Mouse (Mus musculus): Measurements from ENCODE around the gene Trpm5.

GRCm38 (mm10) chr7:143067469-143067868 lies 27.0 kb downstream of the Trpm5 start:
- no peak for TF ChIP-seq CHD2 (IDR thresholded peaks at IDR 0.05; ENCODE audit: low read depth, low read length)
- TF ChIP-seq MAFK (IDR thresholded peaks at IDR 0.05; ENCODE audit: insufficient read depth, low read depth, low read length): no peak
- no peak for TF ChIP-seq ZC3H11A (IDR thresholded peaks at IDR 0.05; ENCODE audit: borderline replicate concordance, low read depth, low read length)
- TF ChIP-seq ZNF384 (IDR thresholded peaks at IDR 0.05; ENCODE audit: low read depth, low read length): no peak

Measured in ES-E14 (cell line).